Mouse (Mus musculus) MEL (cell line): ENCODE measurements around the gene Ppp1r15a. TPM values are rescaled to one million over a fixed set of nuclear protein-coding genes. Genes with fewer than 3 reads are reported as not detected.
A peak's percentile ranks its signal among the peaks of the same experiment; 100 is the strongest.
"Not testable (repeated sequence)": the region's sequence is repeated elsewhere in the genome, so short reads cannot be mapped to it uniquely, and the experiment has no call there.

Experiments used
- DNase-seq: peaks from one replicate; pipeline ENCODE4 v3.0.0; 2011; ENCODE audit warnings: low read depth, low spot score
- H3K27ac ChIP-seq: 2 replicates; pipeline ENCODE4 v1.5.1; 2012; ENCODE audit warnings: low read depth, mild to moderate bottlenecking, control low read depth, low read length, moderate library complexity; ENCODE audit not compliant: control insufficient read depth
- H3K27me3 ChIP-seq, 2 experiments: fragments of 150-350 bp in 1 of 2; sonication (generic) in 1 of 2; 2 replicates each; pipeline ENCODE4 v1.6.1; 2012; ENCODE audit warnings: low read length in 2 of 2, mild to moderate bottlenecking in 2 of 2, improper control_type of control experiment in 1 of 2, moderate library complexity in 1 of 2; ENCODE audit not compliant: insufficient read depth in 2 of 2, control insufficient read depth in 1 of 2
- H3K36me3 ChIP-seq, 2 experiments: 2 replicates each; pipeline ENCODE4 v1.6.1; 2012 to 2014; ENCODE audit warnings: low read length in 2 of 2, improper control_type of control experiment in 1 of 2, inconsistent platforms in 1 of 2, mild to moderate bottlenecking in 1 of 2; ENCODE audit not compliant: insufficient read depth in 2 of 2, control insufficient read depth in 1 of 2
- H3K4me1 ChIP-seq, 2 experiments: fragments of 150-350 bp in 1 of 2; sonication (generic) in 1 of 2; 2 replicates each; pipeline ENCODE4 v1.6.1; 2012; ENCODE audit warnings: low read length in 2 of 2, improper control_type of control experiment in 1 of 2, mild to moderate bottlenecking in 1 of 2; ENCODE audit not compliant: insufficient read depth in 2 of 2, control insufficient read depth in 1 of 2
- H3K4me3 ChIP-seq, 2 experiments: fragments of 150-350 bp in 1 of 2; sonication (generic) in 1 of 2; 2 replicates each; pipeline ENCODE4 v1.5.1; 2012; ENCODE audit warnings: low read depth in 2 of 2, low read length in 2 of 2, mild to moderate bottlenecking in 2 of 2, moderate library complexity in 2 of 2, control low read depth in 1 of 2, improper control_type of control experiment in 1 of 2; ENCODE audit not compliant: control insufficient read depth in 1 of 2, insufficient read depth in 1 of 2
- H3K79me2 ChIP-seq: 2 replicates; pipeline ENCODE4 v1.6.1; 2012; ENCODE audit warnings: mild to moderate bottlenecking, low read length, moderate library complexity; ENCODE audit not compliant: control insufficient read depth, poor library complexity, insufficient read depth
- H3K9ac ChIP-seq: 2 replicates; pipeline ENCODE4 v1.6.1; 2012; ENCODE audit warnings: low read depth, mild to moderate bottlenecking, control low read depth, low read length, moderate library complexity; ENCODE audit not compliant: control insufficient read depth, poor library complexity, severe bottlenecking
- H3K9me3 ChIP-seq: fragments of 150-350 bp; sonication (generic); replicated peaks from 2 replicates; pipeline ENCODE4 v1.6.1; 2012; ENCODE audit warnings: mild to moderate bottlenecking, low read length, improper control_type of control experiment, moderate library complexity; ENCODE audit not compliant: insufficient read depth
- EP300 ChIP-seq, 2 experiments: IDR thresholded peaks; 2 replicates each; pipeline ENCODE4 v1.6.1; 2011; ENCODE audit warnings: improper control_type of control experiment in 2 of 2, low read length in 2 of 2, low read depth in 1 of 2, mild to moderate bottlenecking in 1 of 2
- GATA1 ChIP-seq: IDR thresholded peaks from 2 replicates; pipeline ENCODE4 v1.6.1; 2011; ENCODE audit warnings: low read depth, low read length, improper control_type of control experiment
- POLR2A ChIP-seq, 2 experiments: IDR thresholded peaks; 2 replicates each; pipeline ENCODE4 v1.6.1; 2011 to 2012; ENCODE audit warnings: low read length in 2 of 2, mild to moderate bottlenecking in 2 of 2, control low read depth in 1 of 2, improper control_type of control experiment in 1 of 2, low read depth in 1 of 2, moderate library complexity in 1 of 2; ENCODE audit not compliant: control insufficient read depth in 1 of 2, insufficient read depth in 1 of 2, poor library complexity in 1 of 2
- RCOR1 ChIP-seq: IDR thresholded peaks from 2 replicates; pipeline ENCODE4 v1.6.1; 2012; ENCODE audit warnings: low read depth, mild to moderate bottlenecking, inconsistent platforms, low read length, improper control_type of control experiment
- SIN3A ChIP-seq: IDR thresholded peaks from 2 replicates; pipeline ENCODE4 v1.6.1; 2012; ENCODE audit warnings: low read length, improper control_type of control experiment, inconsistent platforms
- TAL1 ChIP-seq: IDR thresholded peaks from 2 replicates; pipeline ENCODE4 v1.6.1; 2012; ENCODE audit warnings: mild to moderate bottlenecking, inconsistent platforms, low read length, moderate library complexity, mixed read lengths
- TBP ChIP-seq: IDR thresholded peaks from 2 replicates; pipeline ENCODE4 v1.8.0; 2011; ENCODE audit warnings: low read depth, low read length, improper control_type of control experiment
- ZC3H11A ChIP-seq: IDR thresholded peaks from 2 replicates; pipeline ENCODE4 v1.6.1; 2012; ENCODE audit warnings: low read depth, mild to moderate bottlenecking, inconsistent platforms, low read length, improper control_type of control experiment
- polyA plus RNA-seq, 2 experiments: library from polyadenylated mRNA; stranded (reverse) in 1 of 2; unstranded in 1 of 2; fragments of >175 nt in 1 of 2; fragments of >200 nt in 1 of 2; gene quantifications; 2 replicates each; pipeline versions ENCODE4 v1.2.1 to v1.2.4; 2012; ENCODE audit warnings: low replicate concordance in 2 of 2, low read depth in 1 of 2; ENCODE audit not compliant: insufficient read length in 2 of 2, insufficient read depth in 1 of 2, missing spikeins in 1 of 2
- total RNA-seq: library from RNA; depleted of rRNA; stranded (reverse); fragments of 300-350 nt; gene quantifications from 2 replicates; pipeline ENCODE4 v1.2.3, GENCODE M21; 2012

The Ppp1r15a gene
- total and polyA plus RNA-seq, 3 experiments = 27.0 to 78.0 TPM; not detected in 1

DNA sequence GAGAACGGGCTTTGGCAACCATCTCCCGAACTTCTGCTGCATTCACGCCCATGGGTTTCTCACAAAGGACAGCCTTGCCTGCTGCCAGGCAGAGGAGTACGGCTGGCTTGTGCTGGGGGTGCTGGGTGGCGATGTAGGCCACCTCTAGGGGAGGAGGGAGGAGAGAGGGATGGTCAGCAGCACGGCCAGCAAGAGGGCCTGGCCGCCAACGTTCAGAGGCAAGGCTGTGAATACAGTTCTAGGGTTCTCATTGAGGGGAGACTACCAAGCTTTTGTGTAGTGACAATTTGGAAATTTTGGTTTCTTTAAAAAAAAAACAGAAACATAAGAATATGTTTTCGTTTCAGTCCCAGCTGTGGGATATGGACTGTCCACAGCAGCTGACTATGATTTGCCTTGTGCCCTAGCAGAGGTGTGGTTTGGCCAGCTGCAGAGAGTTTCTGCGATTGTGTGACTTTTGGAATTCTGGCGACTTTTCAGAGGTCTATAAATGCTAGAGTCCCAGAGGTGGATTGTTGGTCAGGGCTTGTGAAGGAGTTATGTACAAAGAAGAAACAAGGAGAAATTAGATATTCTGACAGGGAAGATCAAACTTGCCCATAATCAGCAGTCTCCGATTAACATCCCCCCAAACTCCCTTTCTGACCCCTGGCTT is 39.2 kb downstream of the Ppp1r15a start, which contains the start of gene Gm45808:
Gm45808 (minus strand) TSS at position 51 of the 655 bp plus-strand sequence.
- Histone ChIP-seq H3K79me2 (no peaks in the 10 kb centered on the region), H3K9me3 (no peaks in the 10 kb centered on the region), H3K27me3 (no peaks in the 10 kb centered on the region), H3K27ac (no peak within 1 kb of the TSS), H3K4me3 (no peak within 1 kb of the TSS), H3K36me3 (peaks cover 0 to 32% of the 10 kb centered on the region in 2 experiments; a peak in 2 of 4 replicates), H3K4me1 (peaks cover 10 to 38% of the 10 kb centered on the region in 2 experiments), H3K9ac (peak within 1 kb of the TSS; percentile 2; the same call in 1 of the 2 replicates)
- TF ChIP-seq ZC3H11A (no peak), RCOR1 (no peak)
- no peak for DNase-seq

DNA sequence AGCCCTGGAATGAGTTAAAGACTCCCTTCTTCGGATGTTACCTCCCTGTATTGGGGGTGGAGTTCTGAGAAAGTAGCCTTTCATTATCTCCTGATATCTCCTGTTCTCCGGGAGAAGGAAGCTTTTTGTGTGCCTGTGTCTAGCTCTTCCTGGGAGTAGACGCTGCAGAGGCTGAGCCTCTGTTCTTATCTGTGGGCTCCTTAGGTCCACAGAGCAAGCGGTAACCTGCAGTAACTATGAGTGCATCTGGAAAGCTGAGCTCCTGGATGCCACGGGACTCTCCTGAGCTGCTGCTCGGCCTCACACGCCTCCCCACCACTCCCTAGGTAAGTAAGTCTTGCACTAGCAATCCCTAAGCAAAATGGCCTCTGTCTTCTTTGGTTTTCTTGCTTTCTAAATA is 39.9 kb downstream of the Ppp1r15a start:
- H3K9ac ChIP-seq = peak overlapping the region; percentile 2; the same call in 1 of the 2 replicates
- TF ChIP-seq TAL1 (peak; percentile 21; the same call in 1 of the 2 replicates), SIN3A (peak; percentile 15; the same call in 1 of the 2 replicates), POLR2A (IDR thresholded peaks at IDR 0.05; ENCODE audit: control insufficient read depth in 1 of 2, insufficient read depth in 1 of 2, low read depth in 1 of 2, low read length in 2 of 2, poor library complexity in 1 of 2) (no peak), GATA1 (peak; percentile 58; the same call in 1 of the 2 replicates), EP300 (IDR thresholded peaks at IDR 0.05; ENCODE audit: low read depth in 1 of 2, low read length in 2 of 2) (0 out of 4 replicates have a peak, but pooled peaks of 1 of the 2 experiments have one; percentile 12)
- no peaks in the 10 kb centered on the region for H3K9me3 ChIP-seq
- peaks cover 0 to 32% of the 10 kb centered on the region in 2 experiments; a peak in 2 of 4 replicates for H3K36me3 ChIP-seq
- peak; percentile 56 for DNase-seq
- peaks cover 9 to 40% of the 10 kb centered on the region in 2 experiments for H3K4me1 ChIP-seq
- H3K4me3 ChIP-seq = no peak overlapping the region
- no peaks in the 10 kb centered on the region for H3K27me3 ChIP-seq
- H3K27ac ChIP-seq = no peak overlapping the region
- H3K79me2 ChIP-seq = no peaks in the 10 kb centered on the region

DNA sequence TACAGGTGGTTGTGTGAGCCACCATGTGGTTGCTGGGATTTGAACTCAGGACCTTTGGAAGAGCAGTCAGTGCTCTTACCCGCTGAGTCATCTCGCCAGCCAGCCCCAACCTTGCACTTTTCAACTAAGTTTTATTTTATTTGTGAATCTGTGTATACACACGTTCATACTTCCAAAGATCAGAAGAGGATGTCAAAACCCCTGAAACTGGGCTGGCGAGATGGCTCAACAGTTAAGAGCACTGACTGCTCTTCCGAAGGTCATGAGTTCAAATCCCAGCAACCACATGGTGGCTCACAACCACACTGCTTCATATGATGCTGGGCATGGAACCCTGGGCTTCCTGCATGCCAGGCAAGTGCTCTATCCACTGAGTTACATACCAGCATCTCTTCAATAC is 41.1 kb downstream of the Ppp1r15a start:
- not testable (repeated sequence) for H3K9me3 ChIP-seq, H3K79me2 ChIP-seq, DNase-seq, H3K27ac ChIP-seq, H3K4me3 ChIP-seq, H3K27me3 ChIP-seq, H3K9ac ChIP-seq
- peak; percentile 78 for TF ChIP-seq TBP
- Histone ChIP-seq H3K36me3 (peaks cover 0 to 26% of the 10 kb centered on the region in 2 experiments; a peak in 2 of 4 replicates), H3K4me1 (peaks cover 4 to 31% of the 10 kb centered on the region in 2 experiments)
